Comparison of ENCODE assay signal across 37 mouse cellular contexts in the genomic region with DNA sequence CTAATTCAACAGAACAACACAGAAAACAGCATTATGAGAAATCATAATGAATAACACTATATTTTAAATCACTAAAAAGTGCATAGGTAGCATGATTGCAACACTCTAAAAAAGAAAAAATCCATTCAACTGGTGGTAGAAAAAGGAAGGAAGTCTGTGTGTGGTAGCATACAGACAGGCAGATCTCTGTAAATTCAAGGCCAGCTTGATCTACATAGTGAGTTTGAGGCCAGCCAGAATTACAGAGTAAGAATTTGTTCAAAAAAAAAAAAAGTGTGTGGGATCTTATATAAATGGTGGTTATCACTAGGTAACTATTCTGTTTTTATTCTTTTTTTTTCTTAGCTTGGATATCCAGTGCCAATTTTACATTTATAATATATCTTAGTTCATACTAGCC. TPM values are rescaled to one million over a fixed set of nuclear protein-coding genes. Genes with fewer than 3 reads are reported as not detected.
"Had no signal": no experiment of that assay in that cellular context is flagged by ENCODE, and none has a peak within 500 bp of the region (broad histone marks: within the 10 kb centered on the region; RNA-seq: fewer than 3 reads in every experiment).

No protein-coding gene starts in this region.

- H3K27ac ChIP-seq: hindbrain, embryonic 13.5 days; hindbrain, embryonic 15.5 days; hindbrain, postnatal 0 days; layer of hippocampus, adult 2 months; left cerebral cortex, adult 2 months; limb, embryonic 10.5 days; limb, embryonic 12.5 days had no signal

- H3K4me2 ChIP-seq: hindbrain, embryonic 13.5 days had no signal

- ATAC-seq: hindbrain, postnatal 0 days; intestine, embryonic 16.5 days had no signal

- DNase-seq: gastrocnemius, adult 2 months; gastrocnemius, postnatal 10 days; gastrocnemius, postnatal 25 days; heart, adult 11 months; heart, adult 2 months; heart, postnatal 14 days; heart, postnatal 36 days; kidney, adult 11 months; kidney, adult 8-10 months; kidney, postnatal 10 days; kidney, postnatal 25 days; kidney, postnatal 4 days had no signal

- H3K36me3 ChIP-seq: heart, embryonic 15.5 days; hindbrain, embryonic 13.5 days; hindbrain, embryonic 15.5 days; limb, embryonic 12.5 days had no signal

- H3K4me3 ChIP-seq: heart, adult 2 months; heart, embryonic 15.5 days; hindbrain, embryonic 13.5 days; hindbrain, embryonic 15.5 days; layer of hippocampus, adult 2 months; left cerebral cortex, adult 2 months had no signal

- H3K9ac ChIP-seq: heart, embryonic 13.5 days; heart, embryonic 15.5 days; hindbrain, embryonic 13.5 days; hindbrain, embryonic 15.5 days; limb, embryonic 12.5 days had no signal

- H3K27me3 ChIP-seq: heart, embryonic 13.5 days; heart, embryonic 15.5 days; hindbrain, embryonic 13.5 days; hindbrain, embryonic 15.5 days; limb, embryonic 12.5 days had no signal

- H3K9me3 ChIP-seq: heart, embryonic 13.5 days; heart, embryonic 15.5 days; hindbrain, embryonic 13.5 days; hindbrain, embryonic 15.5 days; limb, embryonic 10.5 days; limb, embryonic 12.5 days had no signal

RNA-seq across cellular contexts. Expression of gene Btnl9, which starts 14.2 kb away (rescaled TPM):
- total RNA-seq: layer of hippocampus, adult 2 months; layer of hippocampus, postnatal 25 days; left cerebral cortex, adult 2 months; left cerebral cortex, postnatal 36 days had no signal
- polyA plus RNA-seq: frontal cortex, adult 2 months; hindbrain, embryonic 11.5 days had no signal

RNA-seq across cellular contexts. Expression of gene Olfr1394, which starts 47.0 kb away (rescaled TPM):
- total RNA-seq: gastrocnemius, adult 2 months; gastrocnemius, postnatal 10 days; gastrocnemius, postnatal 25 days; gastrocnemius, postnatal 4 days; heart, adult 2 months; heart, postnatal 14 days; heart, postnatal 36 days; hematopoietic stem cell, adult 5-6 weeks; hindbrain, postnatal 0 days; layer of hippocampus, adult 2 months; layer of hippocampus, postnatal 10 days; layer of hippocampus, postnatal 25 days; left cerebral cortex, adult 2 months; left cerebral cortex, postnatal 14 days; left cerebral cortex, postnatal 36 days; liver, adult 2 months had no signal
- polyA plus RNA-seq: frontal cortex, adult 2 months; heart, adult 2 months; heart, embryonic 11.5 days; heart, embryonic 13.5 days; heart, embryonic 15.5 days; heart, postnatal 0 days; hindbrain, embryonic 11.5 days; hindbrain, embryonic 13.5 days; hindbrain, embryonic 15.5 days; hindbrain, postnatal 0 days; intestine, embryonic 14.5 days; intestine, embryonic 16.5 days; kidney, embryonic 14.5 days; kidney, embryonic 16.5 days; limb, embryonic 10.5 days; limb, embryonic 12.5 days; limb, embryonic 14.5 days; liver, adult 2 months had no signal

RNA-seq across cellular contexts. Expression of gene Olfr1395, which starts 59.1 kb away (rescaled TPM):
- total RNA-seq: gastrocnemius, adult 2 months; gastrocnemius, postnatal 10 days; gastrocnemius, postnatal 25 days; gastrocnemius, postnatal 4 days; heart, adult 2 months; heart, postnatal 14 days; heart, postnatal 36 days; hematopoietic stem cell, adult 5-6 weeks; hindbrain, postnatal 0 days; layer of hippocampus, adult 2 months; layer of hippocampus, postnatal 10 days; layer of hippocampus, postnatal 25 days; left cerebral cortex, adult 2 months; left cerebral cortex, postnatal 14 days; left cerebral cortex, postnatal 36 days; liver, adult 2 months had no signal
- polyA plus RNA-seq: heart, embryonic 11.5 days; heart, embryonic 13.5 days; heart, embryonic 15.5 days; heart, postnatal 0 days; hindbrain, embryonic 11.5 days; hindbrain, embryonic 13.5 days; hindbrain, embryonic 15.5 days; hindbrain, postnatal 0 days; intestine, embryonic 14.5 days; intestine, embryonic 16.5 days; kidney, embryonic 14.5 days; kidney, embryonic 16.5 days; limb, embryonic 10.5 days; limb, embryonic 12.5 days; limb, embryonic 14.5 days; liver, adult 2 months had no signal
